Mouse (Mus musculus): Measurements from ENCODE around the gene Mink1.

GRCm38 (mm10) chr11:70583022-70583714, 20.5 kb downstream of the Mink1 start:
- TF ChIP-seq CTCF (IDR thresholded peaks at IDR 0.05; ENCODE audit: low read depth, low read length) (no peak), GATA1 (IDR thresholded peaks at IDR 0.05; ENCODE audit: borderline replicate concordance, low read length) (no peak)
